Mouse (Mus musculus): ENCODE data around the gene Hypk. TPM values are rescaled to one million over a fixed set of nuclear protein-coding genes. Genes with fewer than 3 reads are reported as not detected.
"Not testable (repeated sequence)": the region's sequence is repeated elsewhere in the genome, so short reads cannot be mapped to it uniquely, and the experiment has no call there.

The Hypk gene
- polyA plus RNA-seq, 1 experiment from 2014 or later, result 114 TPM

DNA sequence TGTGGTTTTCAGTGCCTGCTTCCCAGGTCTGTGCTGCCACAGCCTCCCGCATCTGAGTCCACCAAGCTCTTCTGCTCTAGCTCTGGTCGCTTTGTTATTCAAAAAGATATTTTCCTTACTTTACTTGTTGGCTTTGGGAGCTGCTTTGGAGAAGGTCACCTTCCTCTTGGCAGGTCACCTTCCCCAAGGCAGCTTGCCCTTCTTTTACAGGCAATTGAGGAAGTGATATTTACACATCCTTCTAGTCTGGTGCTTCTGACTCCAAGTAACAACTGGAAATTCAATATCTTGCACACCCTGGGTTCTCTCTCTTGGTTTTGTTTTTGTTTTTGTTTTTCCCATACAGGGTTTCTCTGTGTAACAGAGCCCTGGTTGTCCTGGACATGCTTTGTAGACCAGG is 31.3 kb downstream of the Hypk start:
- H3K27ac ChIP-seq (ENCODE audit: low read depth, low read length); ATAC-seq (ENCODE audit: low FRiP score): not testable (repeated sequence)
- no CpG with 5 or more reads among the region's 2 CpGs for WGBS

GRCm38 (mm10) chr2:121501550-121501949 is 48.5 kb downstream of the Hypk start:
- not testable (repeated sequence) for H3K4me2 ChIP-seq (replicated peaks; ENCODE audit: low read depth, low read length); H3K27ac ChIP-seq (ENCODE audit: low read depth, low read length); H3K4me3 ChIP-seq (ENCODE audit: low read depth, low read length); DNase-seq (ENCODE audit: low spot score); H3K36me3 ChIP-seq (ENCODE audit: control insufficient read depth, insufficient read depth, low read length); H3K27me3 ChIP-seq (ENCODE audit: control insufficient read depth, insufficient read depth, low read length); ATAC-seq (ENCODE audit: low FRiP score); H3K9ac ChIP-seq (ENCODE audit: low read depth, low read length); H3K9me3 ChIP-seq (ENCODE audit: control insufficient read depth, low read length); H3K4me1 ChIP-seq (replicated peaks; ENCODE audit: control insufficient read depth, insufficient read depth, low read length)
- WGBS, result 100% methylated on average over 1 of the region's 6 CpGs

More for the DNA sequence above, 31.3 kb downstream of the Hypk start:
- DNase-seq (ENCODE audit: low spot score); H3K4me2 ChIP-seq (replicated peaks; ENCODE audit: low read depth, low read length); H3K27me3 ChIP-seq (ENCODE audit: control insufficient read depth, insufficient read depth, low read length); H3K9me3 ChIP-seq (ENCODE audit: control insufficient read depth, low read length); H3K4me3 ChIP-seq (ENCODE audit: low read depth, low read length); H3K36me3 ChIP-seq (ENCODE audit: control insufficient read depth, insufficient read depth, low read length); H3K4me1 ChIP-seq (replicated peaks; ENCODE audit: control insufficient read depth, insufficient read depth, low read length); H3K9ac ChIP-seq (ENCODE audit: low read depth, low read length): not testable (repeated sequence)

DNA sequence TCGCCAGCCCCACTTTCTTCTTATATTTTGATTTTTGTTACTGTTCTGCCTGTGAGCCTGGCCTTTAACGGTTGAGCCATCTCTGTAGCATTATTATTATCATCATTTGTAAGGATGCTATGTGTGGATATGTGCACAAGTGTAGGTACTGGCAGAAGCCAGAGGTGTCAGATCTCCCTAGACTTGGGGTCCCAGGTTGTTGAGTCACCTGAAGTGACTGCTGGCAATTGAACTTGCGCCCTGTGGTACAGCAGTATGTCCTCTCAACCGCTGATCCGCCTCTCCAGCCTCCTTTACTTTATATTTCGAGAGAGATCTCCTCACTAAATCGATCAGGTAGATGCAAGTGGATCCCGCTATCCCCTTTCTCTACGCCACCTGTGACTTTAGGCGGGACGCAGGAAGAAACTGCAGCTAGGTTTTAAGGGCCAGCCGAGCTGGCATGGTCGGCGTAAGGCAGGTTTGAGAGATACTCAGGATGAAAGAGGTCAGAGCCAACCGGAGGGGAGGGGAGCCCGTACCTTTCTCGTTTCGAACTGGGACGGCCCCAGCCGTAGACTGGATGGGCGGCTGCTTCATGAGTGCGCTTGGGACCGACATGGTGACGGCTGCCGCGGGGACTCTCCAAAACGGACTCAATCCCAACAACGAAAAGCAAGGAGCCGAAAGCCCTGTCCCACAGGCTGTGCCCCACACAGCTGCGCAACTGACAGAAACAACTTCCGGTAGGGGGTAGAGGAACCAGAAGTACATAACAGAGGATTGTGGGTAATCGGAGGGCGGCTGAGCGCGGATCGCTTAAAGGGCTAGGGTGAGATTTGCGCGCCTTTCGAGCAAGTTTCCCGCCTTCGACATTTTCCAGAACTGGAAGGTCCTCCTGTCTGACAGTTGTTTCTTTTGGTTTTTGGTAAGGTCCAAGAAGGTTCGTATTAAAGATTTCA is 53.1 kb downstream of the Hypk start, which contains the start of the genes Mfap1a and Wdr76:
Mfap1a (minus strand) TSS at position 724 of the 941 bp plus-strand sequence.
Wdr76 (plus strand) TSS at position 782 of the 941 bp plus-strand sequence.
- H3K27ac ChIP-seq (ENCODE audit: low read depth, low read length), result not testable (repeated sequence)

DNA sequence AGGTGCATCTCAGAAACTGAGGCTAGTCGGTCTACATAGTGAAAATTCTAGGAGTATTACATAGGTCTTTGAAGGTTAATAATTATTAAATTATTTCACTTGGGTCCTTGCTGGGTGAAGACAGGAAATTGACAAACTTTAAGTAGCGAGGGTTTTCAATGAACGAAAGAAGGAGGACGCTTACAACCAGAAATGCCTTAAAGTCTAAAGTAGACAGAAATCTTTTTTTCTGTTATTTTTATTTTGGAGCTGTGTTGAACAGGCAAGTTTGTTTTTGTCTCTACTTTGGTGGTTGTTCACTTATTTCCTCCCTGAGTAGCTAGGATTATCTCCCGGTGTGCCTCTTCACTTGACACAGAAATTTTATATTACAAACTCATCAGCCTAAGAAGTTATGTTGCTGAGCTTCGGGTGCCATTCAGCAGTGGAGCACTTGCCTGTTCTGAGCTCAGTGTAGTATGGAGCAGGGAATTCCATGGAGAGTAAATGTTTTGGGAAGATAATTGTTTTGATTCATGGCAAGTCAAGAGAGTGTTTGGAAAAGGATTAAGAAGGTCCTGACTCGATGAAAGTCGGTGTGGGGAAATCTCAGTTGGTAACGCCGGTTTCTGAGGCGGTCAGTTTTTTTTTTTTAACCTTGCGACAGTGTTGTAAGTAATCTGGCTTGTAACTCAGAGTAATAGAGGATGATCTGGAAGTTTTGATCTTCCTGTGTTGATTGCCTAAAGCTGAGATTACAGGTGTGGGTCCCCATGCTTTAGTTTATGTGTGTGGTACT is 54.3 kb downstream of the Hypk start:
- Histone ChIP-seq H3K4me1 (replicated peaks; ENCODE audit: control insufficient read depth, insufficient read depth, low read length) (no peaks in the 10 kb centered on the region), H3K4me3 (ENCODE audit: low read depth, low read length) (peak overlapping the region; percentile 52), H3K27ac (ENCODE audit: low read depth, low read length) (no peak overlapping the region), H3K4me2 (replicated peaks; ENCODE audit: low read depth, low read length) (peak overlapping the region; percentile 46), H3K27me3 (ENCODE audit: control insufficient read depth, insufficient read depth, low read length) (no peaks in the 10 kb centered on the region), H3K36me3 (ENCODE audit: control insufficient read depth, insufficient read depth, low read length) (no peaks in the 10 kb centered on the region), H3K9me3 (ENCODE audit: control insufficient read depth, low read length) (no peaks in the 10 kb centered on the region), H3K9ac (ENCODE audit: low read depth, low read length) (peak overlapping the region; percentile 40)
- WGBS, result 39% methylated on average over 12 of the region's 12 CpGs
- ATAC-seq (ENCODE audit: low FRiP score) (no peak), DNase-seq (ENCODE audit: low spot score) (no peak)

More for the DNA sequence above, 53.1 kb downstream of the Hypk start, which contains the start of the genes Mfap1a and Wdr76:
- Histone ChIP-seq H3K4me3 (ENCODE audit: low read depth, low read length) (peak within 1 kb of the TSS; percentile 52), H3K9ac (ENCODE audit: low read depth, low read length) (peak within 1 kb of the TSS; percentile 67), H3K4me2 (replicated peaks; ENCODE audit: low read depth, low read length) (peak within 1 kb of the TSS; percentile 46)
- H3K4me1 ChIP-seq (replicated peaks; ENCODE audit: control insufficient read depth, insufficient read depth, low read length); H3K9me3 ChIP-seq (ENCODE audit: control insufficient read depth, low read length); H3K36me3 ChIP-seq (ENCODE audit: control insufficient read depth, insufficient read depth, low read length); H3K27me3 ChIP-seq (ENCODE audit: control insufficient read depth, insufficient read depth, low read length): not testable (repeated sequence)
- 4% methylated on average over 38 of the region's 42 CpGs for WGBS
- DNase-seq (ENCODE audit: low spot score), result peak; percentile 90
- ATAC-seq (ENCODE audit: low FRiP score), result peak; percentile 91

GRCm38 (mm10) chr2:121507951-121508330 is 54.9 kb downstream of the Hypk start:
- H3K27ac ChIP-seq (ENCODE audit: low read depth, low read length), result no peak overlapping the region
- peak overlapping the region; percentile 46 for H3K4me2 ChIP-seq (replicated peaks; ENCODE audit: low read depth, low read length)
- H3K9me3 ChIP-seq (ENCODE audit: control insufficient read depth, low read length), result no peaks in the 10 kb centered on the region
- no peaks in the 10 kb centered on the region for H3K4me1 ChIP-seq (replicated peaks; ENCODE audit: control insufficient read depth, insufficient read depth, low read length)
- ATAC-seq (ENCODE audit: low FRiP score), result no peak
- WGBS, result 78% methylated on average over 2 of the region's 2 CpGs
- peak overlapping the region; percentile 40; the same call in 1 of the 2 replicates for H3K9ac ChIP-seq (ENCODE audit: low read depth, low read length)
- no peak for DNase-seq (ENCODE audit: low spot score)
- H3K36me3 ChIP-seq (ENCODE audit: control insufficient read depth, insufficient read depth, low read length), result no peaks in the 10 kb centered on the region
- no peaks in the 10 kb centered on the region for H3K27me3 ChIP-seq (ENCODE audit: control insufficient read depth, insufficient read depth, low read length)
- H3K4me3 ChIP-seq (ENCODE audit: low read depth, low read length), result peak overlapping the region; percentile 52

Other genes with a start within 250 kb of the Hypk start
- gene Trp53bp1, start 181.9 kb upstream of the Hypk start, polyA plus RNA-seq (2014; fragmentation: Nextera tagmentation; extraction: Ambion mirVana), result 132 and 164 TPM in 2 replicates
- 14.9 and 20.8 TPM in 2 replicates for gene Map1a, start 163.7 kb upstream of the Hypk start, polyA plus RNA-seq (2014; fragmentation: Nextera tagmentation; extraction: Ambion mirVana)
- gene Ppip5k1, start 97.9 kb upstream of the Hypk start, polyA plus RNA-seq (2014; fragmentation: Nextera tagmentation; extraction: Ambion mirVana), result 10.9 and 11.8 TPM in 2 replicates
- gene Ckmt1, start 95.6 kb upstream of the Hypk start, polyA plus RNA-seq (2014; fragmentation: Nextera tagmentation; extraction: Ambion mirVana), result 8.5 and 9.2 TPM in 2 replicates
- gene Strc, start 66.1 kb upstream of the Hypk start, polyA plus RNA-seq (2014; fragmentation: Nextera tagmentation; extraction: Ambion mirVana), result not detected in 2 replicates
- gene Pdia3, start 39.5 kb upstream of the Hypk start, polyA plus RNA-seq (2014; fragmentation: Nextera tagmentation; extraction: Ambion mirVana), result 470 and 556 TPM in 2 replicates
- 1.9 and 2.7 TPM in 2 replicates for gene Catsper2, start 39.5 kb upstream of the Hypk start, polyA plus RNA-seq (2014; fragmentation: Nextera tagmentation; extraction: Ambion mirVana)
- gene Ell3, start 9.0 kb upstream of the Hypk start, polyA plus RNA-seq (2014; fragmentation: Nextera tagmentation; extraction: Ambion mirVana), result 3.1 and 3.7 TPM in 2 replicates
- 457 and 490 TPM in 2 replicates for gene Serf2, start 4.1 kb upstream of the Hypk start, polyA plus RNA-seq (2014; fragmentation: Nextera tagmentation; extraction: Ambion mirVana)
- 0.46 and 0.80 TPM in 2 replicates for gene Serinc4, start 3.5 kb downstream of the Hypk start, polyA plus RNA-seq (2014; fragmentation: Nextera tagmentation; extraction: Ambion mirVana)
- 80.4 and 80.9 TPM in 2 replicates for gene Mfap1b, start 20.8 kb downstream of the Hypk start, polyA plus RNA-seq (2014; fragmentation: Nextera tagmentation; extraction: Ambion mirVana)
- gene Mfap1a, start 53.4 kb downstream of the Hypk start, polyA plus RNA-seq (2014; fragmentation: Nextera tagmentation; extraction: Ambion mirVana), result 30.9 and 31.5 TPM in 2 replicates
- 11.4 and 12.6 TPM in 2 replicates for gene Wdr76, start 53.4 kb downstream of the Hypk start, polyA plus RNA-seq (2014; fragmentation: Nextera tagmentation; extraction: Ambion mirVana)

Measured in hindbrain, embryonic 11.5 days (tissue).